Mouse (Mus musculus) lung, postnatal 0 days (tissue): ENCODE results near the gene Slc12a8. TPM values are rescaled to one million over a fixed set of nuclear protein-coding genes. Genes with fewer than 3 reads are reported as not detected.

Experiments used
- ATAC-seq: fragments of 200-750 bp; cut with Nextera tagmentation; 2 replicates; pipeline ENCODE4 v1.8.0; 2017; ENCODE audit warnings: moderate library complexity
- DNase-seq: peaks from one replicate; pipeline ENCODE4 v3.0.0-alpha.2; 2016; ENCODE audit warnings: low spot score
- H3K27ac ChIP-seq: fragments of 300-500 bp; sonication (generic); 2 replicates; pipeline ENCODE4 v1.5.1; 2014; ENCODE audit warnings: antibody characterized with exemption, mild to moderate bottlenecking, low read length, mixed read lengths
- H3K27me3 ChIP-seq: fragments of 300-500 bp; sonication (generic); replicated peaks from 2 replicates; pipeline ENCODE4 v1.6.1; 2014; ENCODE audit warnings: low read length, mixed read lengths; ENCODE audit not compliant: insufficient read depth
- H3K36me3 ChIP-seq: fragments of 300-500 bp; sonication (generic); 2 replicates; pipeline ENCODE4 v1.6.1; 2014; ENCODE audit warnings: low read length, mixed read lengths; ENCODE audit not compliant: insufficient read depth
- H3K4me1 ChIP-seq: fragments of 300-500 bp; sonication (generic); 2 replicates; pipeline ENCODE4 v1.6.1; 2014; ENCODE audit warnings: antibody characterized with exemption, low read depth, low read length, mixed read lengths; ENCODE audit not compliant: insufficient read depth
- H3K4me2 ChIP-seq: fragments of 300-500 bp; sonication (generic); replicated peaks from 2 replicates; pipeline ENCODE4 v1.6.1; 2014; ENCODE audit warnings: low read depth, mild to moderate bottlenecking, low read length, moderate library complexity, mixed read lengths
- H3K4me3 ChIP-seq: fragments of 300-500 bp; sonication (generic); 2 replicates; pipeline ENCODE4 v1.5.1; 2014; ENCODE audit warnings: low read depth, low read length
- H3K9ac ChIP-seq: fragments of 300-500 bp; sonication (generic); replicated peaks from 2 replicates; pipeline ENCODE4 v1.6.1; 2014; ENCODE audit warnings: low read depth, mild to moderate bottlenecking
- H3K9me3 ChIP-seq: fragments of 300-500 bp; sonication (generic); 2 replicates; pipeline ENCODE4 v1.6.1; 2016; ENCODE audit warnings: low read length, mixed read lengths
- CTCF ChIP-seq: IDR thresholded peaks from 2 replicates; pipeline ENCODE4 v1.5.1; 2016; ENCODE audit warnings: antibody characterized with exemption, mild to moderate bottlenecking
- EP300 ChIP-seq: IDR thresholded peaks from 2 replicates; pipeline ENCODE4 v1.6.1; 2016; ENCODE audit warnings: antibody characterized with exemption, mild to moderate bottlenecking, control low read depth
- WGBS: fragments of 180-500 bp; shearing (Covaris S2); extraction: QIAGEN DNeasy Blood & Tissue Kit; methylation state at CpG from one replicate; pipeline ENCODE4 v1.1.7; 2014; 5-methylcytosine and 5-hydroxymethylcytosine counted together
- polyA plus RNA-seq: library from polyadenylated mRNA; unstranded; fragments of >200 nt; fragmentation: Nextera tagmentation; extraction: Ambion mirVana; gene quantifications from 2 replicates; pipeline ENCODE4 v1.2.1, GENCODE M21; 2015

The Slc12a8 gene
- polyA plus RNA-seq, 1 experiment from 2014 or later = 0.79 TPM

DNA sequence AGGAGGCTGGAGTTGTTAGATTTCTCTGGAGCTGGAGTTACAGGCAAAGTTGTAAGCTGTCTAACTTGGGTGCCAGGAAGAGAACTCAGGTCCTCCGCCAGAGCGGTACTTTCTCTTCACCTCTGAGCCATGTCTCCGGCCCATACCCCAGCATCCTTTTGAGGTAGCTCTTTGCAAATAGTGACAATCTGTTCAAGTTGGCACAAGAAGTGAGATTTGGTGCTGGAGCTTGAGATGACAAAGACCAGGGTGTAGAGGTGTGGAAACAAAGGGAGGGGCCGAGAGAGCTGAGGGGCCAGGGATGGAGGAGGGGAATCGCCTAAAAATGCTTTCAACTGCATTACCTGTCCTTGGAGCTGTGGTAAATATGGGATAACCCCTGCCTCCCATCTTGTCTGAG, 142.4 kb downstream of the Slc12a8 start:
- no peaks in the 10 kb centered on the region for H3K36me3 ChIP-seq
- WGBS = 85% methylated on average over 5 of the region's 5 CpGs
- no peak for DNase-seq
- H3K4me1 ChIP-seq = 0 out of 2 replicates have a peak, but pooled peaks cover 5% of the 10 kb centered on the region
- H3K9me3 ChIP-seq = no peaks in the 10 kb centered on the region
- no peak overlapping the region for H3K9ac ChIP-seq
- H3K4me3 ChIP-seq = no peak overlapping the region
- no peak overlapping the region for H3K4me2 ChIP-seq
- H3K27me3 ChIP-seq = no peaks in the 10 kb centered on the region
- no peak for TF ChIP-seq CTCF
- TF ChIP-seq EP300 = no peak
- ATAC-seq = peak; percentile 8
- no peak overlapping the region for H3K27ac ChIP-seq

DNA sequence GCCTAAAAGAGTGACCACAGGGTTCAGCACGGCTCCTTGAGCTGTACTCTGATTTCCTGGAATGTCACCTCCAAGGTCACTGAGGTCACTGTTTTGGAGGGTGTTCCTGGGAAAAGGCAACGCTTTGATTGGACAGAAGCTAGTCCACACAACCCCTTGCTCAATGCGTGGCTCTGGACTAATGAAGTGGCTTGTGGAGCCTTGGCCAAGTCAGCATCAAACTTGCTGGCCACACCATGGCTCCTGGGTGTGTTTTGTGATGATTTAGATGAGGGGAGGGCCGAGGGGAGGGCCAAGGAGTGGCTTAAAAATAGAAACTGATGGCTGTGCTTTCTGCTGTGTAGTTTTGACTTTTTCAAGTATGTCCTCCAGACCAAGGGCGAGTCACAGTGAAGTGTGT, 143.0 kb downstream of the Slc12a8 start:
- Histone ChIP-seq H3K4me3 (no peak overlapping the region), H3K9me3 (no peaks in the 10 kb centered on the region), H3K27me3 (no peaks in the 10 kb centered on the region), H3K27ac (no peak overlapping the region), H3K9ac (no peak overlapping the region), H3K4me1 (0 out of 2 replicates have a peak, but pooled peaks cover 5% of the 10 kb centered on the region), H3K36me3 (no peaks in the 10 kb centered on the region), H3K4me2 (no peak overlapping the region)
- peak; percentile 90 for ATAC-seq
- 38% methylated on average over 5 of the region's 5 CpGs for WGBS
- TF ChIP-seq CTCF (no peak), EP300 (peak; percentile 48; the same call in 1 of the 2 replicates)
- peak; percentile 74 for DNase-seq

DNA sequence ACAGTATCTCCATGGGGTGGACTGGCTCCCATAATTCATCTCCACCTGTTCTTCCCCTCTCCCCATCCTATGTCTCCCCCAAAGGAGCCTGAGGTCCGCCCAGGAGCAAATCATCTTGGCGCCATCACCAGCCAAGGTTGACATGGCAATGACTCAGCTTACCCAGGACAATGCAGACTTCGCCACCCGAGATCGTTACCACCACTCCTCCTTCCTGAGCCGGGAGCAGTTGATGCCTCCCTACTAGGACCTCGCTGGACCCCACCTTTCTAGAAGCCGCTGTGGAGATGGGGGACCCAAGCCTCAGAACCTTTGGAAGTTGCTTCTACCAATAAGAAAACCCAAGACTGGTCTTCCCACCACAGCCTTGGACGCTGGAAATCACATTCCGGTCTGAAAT, 145.7 kb downstream of the Slc12a8 start:
- H3K27ac ChIP-seq = no peak overlapping the region
- H3K9me3 ChIP-seq = no peaks in the 10 kb centered on the region
- 93% methylated on average over 10 of the region's 10 CpGs for WGBS
- no peak overlapping the region for H3K4me2 ChIP-seq
- TF ChIP-seq CTCF = no peak
- TF ChIP-seq EP300 = no peak
- H3K9ac ChIP-seq = no peak overlapping the region
- H3K36me3 ChIP-seq = no peaks in the 10 kb centered on the region
- 0 out of 2 replicates have a peak, but pooled peaks cover 5% of the 10 kb centered on the region for H3K4me1 ChIP-seq
- no peak overlapping the region for H3K4me3 ChIP-seq
- DNase-seq = no peak
- ATAC-seq = no peak
- no peaks in the 10 kb centered on the region for H3K27me3 ChIP-seq

DNA sequence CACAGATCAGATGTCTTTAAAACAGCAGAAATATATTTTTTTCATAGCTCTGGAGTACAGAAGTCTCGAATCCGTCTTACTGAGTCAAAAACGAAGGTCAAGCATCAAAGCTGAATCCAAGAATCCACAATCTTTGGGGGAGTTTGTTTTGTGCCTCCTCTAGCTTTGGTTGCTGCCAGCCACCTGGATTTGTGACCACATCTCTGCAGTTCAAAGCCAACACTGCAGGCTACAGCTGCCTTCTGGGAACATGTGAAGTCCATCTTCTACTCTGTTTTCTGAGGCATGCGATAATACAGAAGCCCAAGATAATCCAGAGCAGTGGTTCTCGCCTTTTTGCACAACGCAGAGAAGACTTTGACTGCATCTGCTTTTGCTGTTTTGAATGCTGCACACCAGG, 149.1 kb downstream of the Slc12a8 start:
- no peaks in the 10 kb centered on the region for H3K4me1 ChIP-seq
- H3K36me3 ChIP-seq = no peaks in the 10 kb centered on the region
- DNase-seq (no peak), ATAC-seq (no peak)
- H3K9me3 ChIP-seq = no peaks in the 10 kb centered on the region
- no peaks in the 10 kb centered on the region for H3K27me3 ChIP-seq
- no peak overlapping the region for H3K27ac ChIP-seq
- H3K4me3 ChIP-seq = no peak overlapping the region
- no peak overlapping the region for H3K9ac ChIP-seq
- no peak overlapping the region for H3K4me2 ChIP-seq
- 87% methylated on average over 6 of the region's 6 CpGs for WGBS
- TF ChIP-seq EP300 (no peak), CTCF (no peak)

DNA sequence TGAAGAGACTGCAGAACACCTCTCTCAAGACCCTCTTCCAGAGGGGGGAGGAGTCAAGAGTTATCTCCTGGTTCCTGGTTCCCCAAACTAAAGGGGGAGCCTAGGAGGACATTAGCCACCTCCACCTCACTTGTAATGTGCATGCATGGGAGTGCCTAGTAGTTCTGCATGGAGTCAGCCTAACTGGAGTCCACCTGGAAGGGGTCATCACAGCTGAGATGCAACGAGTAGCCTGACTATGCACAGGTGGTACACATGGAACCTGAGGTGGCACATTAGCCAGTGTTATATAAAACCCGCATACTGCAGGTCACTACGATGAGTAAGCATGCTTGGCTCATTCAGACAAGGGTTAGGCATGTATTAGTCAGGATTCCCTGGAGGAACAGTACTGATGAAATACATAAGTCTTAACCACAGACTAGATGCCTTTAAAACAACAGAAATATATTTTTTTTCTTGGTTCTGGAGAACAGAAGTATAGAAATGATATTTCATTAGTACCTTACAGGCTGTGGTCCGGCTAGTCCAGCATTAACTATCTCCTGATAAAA, 149.9 kb downstream of the Slc12a8 start:
- no peak overlapping the region for H3K4me3 ChIP-seq
- 88% methylated on average over 4 of the region's 4 CpGs for WGBS
- TF ChIP-seq CTCF (no peak), EP300 (no peak)
- no peaks in the 10 kb centered on the region for H3K4me1 ChIP-seq
- H3K9me3 ChIP-seq = no peaks in the 10 kb centered on the region
- H3K27me3 ChIP-seq = no peaks in the 10 kb centered on the region
- ATAC-seq = no peak
- H3K9ac ChIP-seq = no peak overlapping the region
- no peaks in the 10 kb centered on the region for H3K36me3 ChIP-seq
- DNase-seq = no peak
- no peak overlapping the region for H3K27ac ChIP-seq
- H3K4me2 ChIP-seq = no peak overlapping the region

DNA sequence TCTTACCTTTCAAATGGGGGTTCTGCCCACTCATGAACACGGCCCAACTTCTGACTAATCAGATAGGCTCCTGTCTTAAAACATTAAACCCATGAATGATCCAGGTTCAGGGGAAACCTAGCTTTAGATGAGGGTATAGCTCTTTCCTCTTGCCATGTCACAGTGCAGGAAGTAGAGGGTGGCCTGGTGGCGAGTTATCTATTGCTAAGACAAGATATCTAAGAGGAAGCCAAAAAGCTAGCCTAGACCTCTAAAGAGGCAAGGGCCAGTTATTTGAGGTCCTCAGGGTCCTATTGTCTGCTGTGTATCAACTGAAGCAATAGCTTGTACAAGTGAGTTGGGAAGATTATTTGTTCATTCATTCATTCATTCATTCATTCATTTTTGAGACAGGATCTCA, 151.3 kb downstream of the Slc12a8 start:
- TF ChIP-seq EP300 (no peak), CTCF (no peak)
- H3K27ac ChIP-seq = no peak overlapping the region
- H3K27me3 ChIP-seq = no peaks in the 10 kb centered on the region
- H3K36me3 ChIP-seq = no peaks in the 10 kb centered on the region
- H3K4me1 ChIP-seq = no peaks in the 10 kb centered on the region
- H3K9ac ChIP-seq = no peak overlapping the region
- H3K4me2 ChIP-seq = no peak overlapping the region
- no peak overlapping the region for H3K4me3 ChIP-seq
- no peaks in the 10 kb centered on the region for H3K9me3 ChIP-seq
- WGBS = 74% methylated on average over 2 of the region's 2 CpGs
- DNase-seq = no peak
- ATAC-seq = no peak

DNA sequence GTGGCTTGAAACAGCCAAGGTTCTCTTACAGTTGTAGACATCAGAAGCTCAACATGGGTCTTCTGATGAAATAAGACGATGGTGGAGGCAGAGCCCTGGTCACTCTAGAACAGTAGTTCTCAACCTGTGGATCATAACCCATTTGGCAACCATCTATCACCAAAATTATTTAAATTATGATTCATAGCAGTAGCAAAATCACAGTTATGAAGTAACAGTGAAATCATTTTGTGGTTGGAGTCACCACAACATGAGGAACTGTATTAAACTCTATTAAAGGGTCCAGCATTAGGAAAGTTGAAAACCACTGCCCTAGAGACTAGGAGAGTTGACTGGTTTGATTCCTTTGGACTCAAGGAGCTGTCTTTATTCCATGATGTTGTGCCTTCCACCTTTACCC, 151.9 kb downstream of the Slc12a8 start:
- DNase-seq (no peak), ATAC-seq (no peak)
- Histone ChIP-seq H3K27ac (no peak overlapping the region), H3K4me1 (no peaks in the 10 kb centered on the region), H3K36me3 (no peaks in the 10 kb centered on the region), H3K4me2 (no peak overlapping the region), H3K9me3 (no peaks in the 10 kb centered on the region), H3K9ac (no peak overlapping the region), H3K27me3 (no peaks in the 10 kb centered on the region), H3K4me3 (no peak overlapping the region)
- TF ChIP-seq CTCF (no peak), EP300 (no peak)
- 91% methylated on average over 1 of the region's 1 CpGs for WGBS
